Mouse (Mus musculus): ENCODE measurements around the gene Zfp493. TPM values are rescaled to one million over a fixed set of nuclear protein-coding genes. Genes with fewer than 3 reads are reported as not detected.

The Zfp493 gene
- total RNA-seq (2023) = 1 to 10 TPM; 3.5 to 5.9 TPM

DNA sequence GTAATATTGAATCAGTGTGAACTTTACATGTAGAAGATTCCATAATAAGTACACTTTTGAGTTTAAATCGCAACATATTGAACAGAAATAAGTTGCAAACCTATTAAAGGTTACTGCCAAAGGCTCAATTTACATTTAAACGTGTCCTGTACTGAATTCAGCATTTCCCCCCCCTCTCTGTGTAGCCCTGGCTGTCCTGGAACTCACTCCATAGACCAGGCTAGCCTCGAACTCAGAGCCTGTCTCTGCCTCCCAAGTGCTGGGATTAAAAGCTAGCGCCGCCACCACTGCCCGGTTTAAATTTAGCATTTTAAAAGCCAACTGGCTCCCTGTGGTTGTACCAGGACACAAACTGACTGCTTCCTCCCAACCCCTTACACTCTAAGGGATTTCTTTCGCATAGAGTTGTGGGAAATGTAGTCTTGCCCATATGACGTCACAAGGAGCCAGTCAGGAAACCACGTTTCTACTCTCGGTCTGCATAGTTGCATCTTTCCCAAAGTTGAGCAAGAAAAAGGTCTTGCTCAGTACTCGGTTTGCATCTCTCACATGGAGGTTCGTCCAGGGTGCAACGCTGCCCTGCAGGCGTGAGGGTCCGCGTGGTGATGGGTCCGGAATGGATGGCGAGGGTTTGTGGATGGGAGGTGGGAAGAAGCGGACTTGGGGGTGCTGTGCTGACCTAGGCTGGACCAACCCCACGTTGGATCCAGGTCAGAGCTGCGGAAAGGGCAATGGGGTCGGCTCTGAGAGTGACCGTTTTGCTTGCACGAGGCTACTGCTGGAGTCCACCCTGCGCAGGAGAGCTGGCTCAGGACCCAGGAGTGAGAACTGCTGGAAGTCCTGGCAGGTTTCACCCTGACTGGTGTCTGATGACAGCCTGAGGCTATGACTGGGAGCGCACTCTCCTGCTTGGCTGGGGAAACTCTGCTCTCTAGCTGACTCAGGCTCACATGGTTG, at the start of gene Zfp493:
Zfp493 (plus strand) TSS at position 429 of the 957 bp plus-strand sequence.

GRCm38 (mm10) chr13:67754333-67755306, 24.9 kb upstream of the Zfp493 start, which contains the start of gene Zfp85:
Zfp85 (minus strand) TSS chr13:67755228.

DNA sequence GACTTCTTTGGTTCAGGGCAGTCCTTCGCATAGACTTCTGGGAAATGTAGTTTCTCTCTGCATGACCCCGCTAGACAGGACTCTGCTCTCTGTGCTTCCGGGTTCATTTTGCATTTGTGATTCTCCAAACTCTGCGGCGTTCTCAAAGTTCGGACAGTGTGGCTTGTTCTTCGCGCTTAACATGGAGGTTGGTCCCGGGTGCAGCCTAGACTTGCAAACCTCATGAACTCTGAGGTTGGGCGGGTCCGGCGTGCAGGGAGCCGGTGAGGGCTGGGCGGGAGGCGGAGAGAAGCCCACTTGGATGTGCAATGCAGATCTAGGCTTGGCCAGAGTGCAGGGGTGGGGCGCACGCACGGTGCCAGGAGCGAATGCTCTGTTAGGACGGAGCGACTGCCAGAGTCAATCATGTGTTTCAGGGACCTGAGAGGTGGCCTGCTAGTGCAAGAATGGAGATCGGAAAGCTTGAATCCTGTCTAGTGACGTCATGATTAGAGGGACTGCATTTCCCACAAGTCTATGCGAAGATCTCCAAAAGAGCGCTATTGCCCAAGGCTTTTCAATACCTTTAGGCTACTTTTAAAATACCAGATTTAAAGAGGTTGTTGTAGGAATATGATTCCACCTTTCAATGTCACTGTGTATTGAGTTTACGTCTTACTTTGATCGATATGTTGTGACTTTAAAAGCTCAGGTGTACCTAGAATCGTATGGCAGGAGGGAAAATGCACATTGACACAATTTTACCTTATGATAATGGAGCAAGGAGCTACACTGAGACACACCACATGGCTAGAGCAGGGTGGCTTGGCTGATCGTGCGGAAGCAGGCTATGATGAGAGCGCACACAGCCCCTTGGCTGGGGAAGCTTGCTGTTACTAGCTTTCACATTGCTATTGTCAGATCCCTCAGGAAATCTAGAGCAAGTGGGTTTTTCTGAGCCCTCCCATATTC, 34.5 kb downstream of the Zfp493 start, which contains the start of gene Zfp273:
Zfp273 (plus strand) TSS at position 31 of the 951 bp plus-strand sequence.

GRCm38 (mm10) chr13:67830911-67831336, 51.4 kb downstream of the Zfp493 start, which contains the start of gene Gm10037:
Gm10037 (plus strand) TSS chr13:67831106.

Other genes with a start within 250 kb of the Zfp493 start
- 10 to 100 TPM; 11.5 to 15.2 TPM for gene Zfp748, start 225.9 kb upstream of the Zfp493 start, total RNA-seq (2023)
- 10 to 100 TPM; 19.8 to 20.3 TPM for gene Zfp729b, start 170.0 kb upstream of the Zfp493 start, total RNA-seq (2023)
- 1 to 10 TPM; 2.5 to 8.4 TPM for gene Gm49345, start 141.9 kb upstream of the Zfp493 start, total RNA-seq (2023)
- gene Zfp729a, start 141.9 kb upstream of the Zfp493 start, total RNA-seq (2023) = 10 to 100 TPM; 16.2 to 20.7 TPM
- gene Zfp738, start 92.6 kb upstream of the Zfp493 start, total RNA-seq (2023) = 10 to 100 TPM; 20.8 to 21.5 TPM
- gene Zfp65, start 50.5 kb upstream of the Zfp493 start, total RNA-seq (2023) = 10 to 100 TPM; 16.3 to 22.7 TPM
- 1 to 10 TPM; 7.2 to 9.5 TPM for gene Zfp85, start 24.5 kb upstream of the Zfp493 start, total RNA-seq (2023)
- 1 to 10 TPM; 7.2 to 7.8 TPM for gene Zfp273, start 34.0 kb downstream of the Zfp493 start, total RNA-seq (2023)
- 1 to 10 TPM in 1 of 2 experiments, not detected in 1; 2.8 TPM for gene Gm10037, start 51.4 kb downstream of the Zfp493 start, total RNA-seq (2023)
- gene BC048507, start 83.6 kb downstream of the Zfp493 start, total RNA-seq (2023) = not detected

Data from B cell, adult 67 days (primary cell).